Mouse (Mus musculus) heart, postnatal 0 days (tissue): ENCODE measurements around the gene Usp1. TPM values are rescaled to one million over a fixed set of nuclear protein-coding genes. Genes with fewer than 3 reads are reported as not detected.
"Not testable (repeated sequence)": the region's sequence is repeated elsewhere in the genome, so short reads cannot be mapped to it uniquely, and the experiment has no call there.

Experiments used
- ATAC-seq: fragments of 200-750 bp; cut with Nextera tagmentation; 2 replicates; pipeline ENCODE4 v1.8.0; 2017; ENCODE audit warnings: low read depth, moderate number of reproducible peaks, moderate library complexity; ENCODE audit not compliant: insufficient read depth
- DNase-seq: peaks from one replicate; pipeline ENCODE4 v3.0.0-alpha.2; 2016; ENCODE audit warnings: low spot score
- H3K27ac ChIP-seq: fragments of 300-500 bp; sonication (generic); 2 replicates; pipeline ENCODE4 v1.5.1; 2014; ENCODE audit warnings: low read depth, mild to moderate bottlenecking
- H3K27me3 ChIP-seq: fragments of 300-500 bp; sonication (generic); 2 replicates; pipeline ENCODE4 v1.6.1; 2014; ENCODE audit warnings: low read length, mixed read lengths; ENCODE audit not compliant: control insufficient read depth, insufficient read depth
- H3K36me3 ChIP-seq: fragments of 300-500 bp; sonication (generic); replicated peaks from 2 replicates; pipeline ENCODE4 v1.6.1; 2014; ENCODE audit warnings: low read length, mixed read lengths; ENCODE audit not compliant: control insufficient read depth, insufficient read depth
- H3K4me1 ChIP-seq: fragments of 300-500 bp; sonication (generic); 2 replicates; pipeline ENCODE4 v1.6.1; 2014; ENCODE audit warnings: antibody characterized with exemption; ENCODE audit not compliant: control insufficient read depth, insufficient read depth
- H3K4me2 ChIP-seq: fragments of 300-500 bp; sonication (generic); 2 replicates; pipeline ENCODE4 v1.6.1; 2014; ENCODE audit warnings: low read depth, mild to moderate bottlenecking, low read length, moderate library complexity
- H3K4me3 ChIP-seq: fragments of 300-500 bp; sonication (generic); 2 replicates; pipeline ENCODE4 v1.5.1; 2014; ENCODE audit warnings: low read depth, low read length
- H3K9ac ChIP-seq: fragments of 300-500 bp; sonication (generic); replicated peaks from 2 replicates; pipeline ENCODE4 v1.6.1; 2014; ENCODE audit warnings: low read depth, low read length, mixed read lengths
- H3K9me3 ChIP-seq: fragments of 300-500 bp; sonication (generic); replicated peaks from 2 replicates; pipeline ENCODE4 v1.6.1; 2016; ENCODE audit warnings: low read length; ENCODE audit not compliant: control insufficient read depth
- CTCF ChIP-seq: IDR thresholded peaks from 2 replicates; pipeline ENCODE4 v1.5.1; 2016; ENCODE audit warnings: antibody characterized with exemption, control low read depth, low read depth
- EP300 ChIP-seq: IDR thresholded peaks from 2 replicates; pipeline ENCODE4 v1.6.1; 2016; ENCODE audit warnings: antibody characterized with exemption, low read depth
- WGBS: fragments of 180-500 bp; shearing (Covaris S2); extraction: QIAGEN DNeasy Blood & Tissue Kit; methylation state at CpG from one replicate; pipeline ENCODE4 v1.1.7; 2014; 5-methylcytosine and 5-hydroxymethylcytosine counted together
- polyA plus RNA-seq: library from polyadenylated mRNA; unstranded; fragments of >200 nt; fragmentation: Nextera tagmentation; extraction: Ambion mirVana; gene quantifications from 2 replicates; pipeline ENCODE4 v1.2.1, GENCODE M21; 2015
- total RNA-seq: library from RNA; depleted of rRNA; stranded (reverse); fragments of >200 nt; gene quantifications from 2 replicates; pipeline ENCODE4 v1.2.3, GENCODE M21; 2014; ENCODE audit warnings: low replicate concordance

Usp1 gene
- total and polyA plus RNA-seq, 2 experiments from 2014 or later, result 16.5 to 24.5 TPM

GRCm38 (mm10) chr4:98924906-98925178 lies 1.2 kb downstream of the Usp1 start:
- Histone ChIP-seq H3K9me3 (no peaks in the 10 kb centered on the region), H3K36me3 (0 out of 2 replicates have a peak, but pooled peaks cover 3% of the 10 kb centered on the region), H3K27ac (no peak overlapping the region), H3K9ac (peak overlapping the region; percentile 91), H3K4me3 (peak overlapping the region; percentile 97), H3K4me2 (peak overlapping the region; percentile 98), H3K27me3 (no peaks in the 10 kb centered on the region), H3K4me1 (peaks cover 20% of the 10 kb centered on the region)
- no peak for ATAC-seq
- WGBS, result 0% methylated on average over 2 of the region's 2 CpGs
- TF ChIP-seq CTCF (no peak), EP300 (no peak)
- DNase-seq, result no peak

- ATAC-seq, result no peak
- Histone ChIP-seq H3K9me3 (no peaks in the 10 kb centered on the region), H3K36me3 (peaks cover 8% of the 10 kb centered on the region; the same call in 1 of the 2 replicates), H3K4me1 (peaks cover 20% of the 10 kb centered on the region), H3K4me3 (peak overlapping the region; percentile 97), H3K4me2 (peak overlapping the region; percentile 98), H3K27me3 (no peaks in the 10 kb centered on the region), H3K27ac (no peak overlapping the region), H3K9ac (peak overlapping the region; percentile 91)
- no peak for DNase-seq
- WGBS, result 16% methylated on average over 6 of the region's 6 CpGs
- no peak for TF ChIP-seq CTCF
- no peak for TF ChIP-seq EP300
Measured at GRCm38 (mm10) chr4:98925250-98925781, 1.7 kb downstream of the Usp1 start.

GRCm38 (mm10) chr4:98936036-98936435 lies 12.4 kb downstream of the Usp1 start:
- no peak for TF ChIP-seq EP300
- no peak for TF ChIP-seq CTCF
- H3K9ac ChIP-seq, result no peak overlapping the region
- H3K27me3 ChIP-seq, result no peaks in the 10 kb centered on the region
- no peak overlapping the region for H3K4me3 ChIP-seq
- H3K9me3 ChIP-seq, result no peaks in the 10 kb centered on the region
- no peak overlapping the region for H3K4me2 ChIP-seq
- no peak overlapping the region for H3K27ac ChIP-seq
- ATAC-seq (no peak), DNase-seq (no peak)
- no peaks in the 10 kb centered on the region for H3K4me1 ChIP-seq
- H3K36me3 ChIP-seq, result peaks cover 50% of the 10 kb centered on the region
- WGBS, result 66% methylated on average over 6 of the region's 6 CpGs

GRCm38 (mm10) chr4:98938210-98938609 lies 14.6 kb downstream of the Usp1 start:
- DNase-seq, ATAC-seq, H3K4me3 ChIP-seq, H3K4me2 ChIP-seq, H3K9me3 ChIP-seq, H3K9ac ChIP-seq, H3K27me3 ChIP-seq, H3K27ac ChIP-seq, H3K4me1 ChIP-seq: not testable (repeated sequence)
- WGBS, result 92% methylated on average over 6 of the region's 6 CpGs
- peaks cover 47% of the 10 kb centered on the region for H3K36me3 ChIP-seq

- TF ChIP-seq CTCF (no peak), EP300 (no peak)
Measured at GRCm38 (mm10) chr4:98950563-98950962, 27.0 kb downstream of the Usp1 start.

GRCm38 (mm10) chr4:98955986-98956385 lies 32.4 kb downstream of the Usp1 start:
- ATAC-seq, result no peak
- DNase-seq, result no peak
- peaks cover 5% of the 10 kb centered on the region; the same call in 1 of the 2 replicates for H3K4me1 ChIP-seq
- WGBS, result 93% methylated on average over 8 of the region's 8 CpGs
- no peak overlapping the region for H3K27ac ChIP-seq
- TF ChIP-seq CTCF (no peak), EP300 (no peak)
- no peaks in the 10 kb centered on the region for H3K27me3 ChIP-seq
- H3K4me2 ChIP-seq, result no peak overlapping the region
- no peaks in the 10 kb centered on the region for H3K9me3 ChIP-seq
- no peak overlapping the region for H3K4me3 ChIP-seq
- peaks cover 24% of the 10 kb centered on the region for H3K36me3 ChIP-seq
- H3K9ac ChIP-seq, result no peak overlapping the region

More at GRCm38 (mm10) chr4:98950563-98950962, 27.0 kb downstream of the Usp1 start:
- peaks cover 5% of the 10 kb centered on the region; the same call in 1 of the 2 replicates for H3K4me1 ChIP-seq
- DNase-seq, result no peak
- no peak overlapping the region for H3K4me3 ChIP-seq
- no peak for ATAC-seq
- H3K9me3 ChIP-seq, result no peaks in the 10 kb centered on the region
- no peaks in the 10 kb centered on the region for H3K27me3 ChIP-seq
- H3K27ac ChIP-seq, result no peak overlapping the region
- H3K36me3 ChIP-seq, result no peaks in the 10 kb centered on the region; the same call in 1 of the 2 replicates
- no peak overlapping the region for H3K4me2 ChIP-seq
- no peak overlapping the region for H3K9ac ChIP-seq
